Mouse (Mus musculus) CD8-positive naive resting alpha-beta T cell, adult 2 months (primary cell): ENCODE measurements around the gene Phyhipl.

Experiments used
- DNase-seq, 2 experiments: peaks; one replicate each; pipeline ENCODE4 v3.0.0; 2022; ENCODE audit warnings: low read depth in 2 of 2, low spot score in 2 of 2

Gene Phyhipl

GRCm38 (mm10) chr10:70655828-70656227 is at the start of gene Phyhipl:
Gene Phyhipl (minus strand): TSS chr10:70655965.
- no peak for DNase-seq

GRCm38 (mm10) chr10:70703211-70703610 is 47.4 kb upstream of the Phyhipl start:
- DNase-seq, result no peak

GRCm38 (mm10) chr10:70699581-70699980 is 43.8 kb upstream of the Phyhipl start:
- no peak for DNase-seq

GRCm38 (mm10) chr10:70698014-70698413 is 42.2 kb upstream of the Phyhipl start:
- no peak for DNase-seq

- no peak for DNase-seq
These were observed 41.2 kb upstream of the Phyhipl start for GRCm38 (mm10) chr10:70696748-70697585.

GRCm38 (mm10) chr10:70689346-70689745 is 33.6 kb upstream of the Phyhipl start:
- no peak for DNase-seq

GRCm38 (mm10) chr10:70688881-70689280 is 33.1 kb upstream of the Phyhipl start:
- DNase-seq, result no peak

GRCm38 (mm10) chr10:70686941-70687703 is 31.4 kb upstream of the Phyhipl start:
- no peak for DNase-seq

- no peak for DNase-seq
These were observed 30.7 kb upstream of the Phyhipl start for GRCm38 (mm10) chr10:70686505-70686904.

- no peak for DNase-seq
These were observed 27.7 kb upstream of the Phyhipl start for GRCm38 (mm10) chr10:70683508-70683907.

- DNase-seq, result no peak
These were observed 22.2 kb upstream of the Phyhipl start for GRCm38 (mm10) chr10:70677946-70678345.

- no peak for DNase-seq
These were observed 507 bp upstream of the Phyhipl start for GRCm38 (mm10) chr10:70656272-70656671.

GRCm38 (mm10) chr10:70654655-70655054 is 1.1 kb downstream of the Phyhipl start:
- DNase-seq, result no peak

GRCm38 (mm10) chr10:70654139-70654538 is 1.6 kb downstream of the Phyhipl start:
- DNase-seq, result no peak

- DNase-seq, result no peak
These were observed 3.8 kb downstream of the Phyhipl start for GRCm38 (mm10) chr10:70651769-70652648.

GRCm38 (mm10) chr10:70648831-70649230 is 6.9 kb downstream of the Phyhipl start:
- DNase-seq, result no peak

- DNase-seq, result no peak
These were observed 12.6 kb downstream of the Phyhipl start for GRCm38 (mm10) chr10:70643131-70643530.

GRCm38 (mm10) chr10:70640896-70641596 is 14.7 kb downstream of the Phyhipl start:
- DNase-seq, result no peak

GRCm38 (mm10) chr10:70640075-70640737 is 15.6 kb downstream of the Phyhipl start:
- DNase-seq, result no peak
